Mouse (Mus musculus) CH12.LX (cell line): ENCODE measurements around the gene Ctrl. TPM values are rescaled to one million over a fixed set of nuclear protein-coding genes. Genes with fewer than 3 reads are reported as not detected.

ENCODE experiments used
- DNase-seq: peaks from one replicate; pipeline ENCODE4 v3.0.0-alpha.2; 2013; ENCODE audit errors: extremely low read depth
- H3K27ac ChIP-seq: 2 replicates; pipeline ENCODE4 v1.5.1; 2012; ENCODE audit warnings: low read depth, mild to moderate bottlenecking, control low read depth, moderate library complexity; ENCODE audit not compliant: insufficient read depth
- H3K27me3 ChIP-seq: replicated peaks from 2 replicates; pipeline ENCODE3; 2012; ENCODE audit warnings: inconsistent platforms
- H3K36me3 ChIP-seq, 2 experiments: replicated peaks in 1 of 2; 2 replicates each; pipeline versions ENCODE3 to v1.6.1; 2012; ENCODE audit warnings: inconsistent platforms in 1 of 2, low read length in 1 of 2, mild to moderate bottlenecking in 1 of 2, mixed read lengths in 1 of 2, moderate library complexity in 1 of 2; ENCODE audit not compliant: control insufficient read depth in 1 of 2, insufficient read depth in 1 of 2
- H3K4me1 ChIP-seq, 2 experiments: 2 replicates each; pipeline ENCODE4 v1.6.1; 2012; ENCODE audit warnings: inconsistent platforms in 1 of 2, moderate library complexity in 1 of 2; ENCODE audit not compliant: insufficient read depth in 2 of 2, control insufficient read depth in 1 of 2
- H3K4me2 ChIP-seq: 2 replicates; pipeline ENCODE4 v1.6.1; 2012; ENCODE audit warnings: low read depth, mild to moderate bottlenecking, control low read depth; ENCODE audit not compliant: poor library complexity, insufficient read depth, severe bottlenecking
- H3K4me3 ChIP-seq, 3 experiments: fragments of 150-350 bp in 1 of 3; sonication (generic) in 1 of 3; replicated peaks in 1 of 3; 2 replicates each; pipeline versions ENCODE3 to v1.5.1; 2011 to 2012; ENCODE audit warnings: low read depth in 2 of 3, low read length in 2 of 3, mild to moderate bottlenecking in 2 of 3, moderate library complexity in 2 of 3, control low read depth in 1 of 3, improper control_type of control experiment in 1 of 3, inconsistent platforms in 1 of 3, mixed read lengths in 1 of 3; ENCODE audit not compliant: poor library complexity in 1 of 3
- H3K79me2 ChIP-seq: replicated peaks from 2 replicates; pipeline ENCODE4 v1.6.1; 2012; ENCODE audit warnings: mild to moderate bottlenecking, moderate library complexity; ENCODE audit not compliant: control insufficient read depth, poor library complexity, insufficient read depth, severe bottlenecking; ENCODE audit errors: extremely low read depth
- H3K9ac ChIP-seq: 2 replicates; pipeline ENCODE4 v1.6.1; 2012; ENCODE audit warnings: low read depth, mild to moderate bottlenecking, control low read depth, moderate library complexity; ENCODE audit not compliant: insufficient read depth
- H3K9me3 ChIP-seq: replicated peaks from 2 replicates; pipeline ENCODE3; 2012; ENCODE audit warnings: low read length, inconsistent platforms, mixed read lengths
- CHD1 ChIP-seq: IDR thresholded peaks from 2 replicates; pipeline ENCODE4 v1.6.1; 2012; ENCODE audit warnings: low read depth, low read length, improper control_type of control experiment, inconsistent platforms
- CHD2 ChIP-seq: IDR thresholded peaks from 2 replicates; pipeline ENCODE4 v1.6.1; 2011; ENCODE audit warnings: low read length, improper control_type of control experiment
- CTCF ChIP-seq, 2 experiments: IDR thresholded peaks in 1 of 2; conservative IDR thresholded peaks in 1 of 2; 2 replicates each; pipeline ENCODE4 v1.5.1; 2011 to 2012; ENCODE audit warnings: low read depth in 2 of 2, low read length in 2 of 2, improper control_type of control experiment in 1 of 2, inconsistent platforms in 1 of 2, mild to moderate bottlenecking in 1 of 2, moderate library complexity in 1 of 2
- E2F4 ChIP-seq: IDR thresholded peaks from 2 replicates; pipeline ENCODE4 v1.6.1; 2011; ENCODE audit warnings: low read depth, low read length, improper control_type of control experiment; ENCODE audit not compliant: insufficient replicate concordance
- ELF1 ChIP-seq: IDR thresholded peaks from 2 replicates; pipeline ENCODE4 v1.6.1; 2014; ENCODE audit warnings: low read depth, mild to moderate bottlenecking, inconsistent platforms, low read length, improper control_type of control experiment
- EP300 ChIP-seq: IDR thresholded peaks from 2 replicates; pipeline ENCODE4 v1.6.1; 2011; ENCODE audit warnings: low read length, improper control_type of control experiment
- HCFC1 ChIP-seq: IDR thresholded peaks from 2 replicates; pipeline ENCODE4 v1.6.1; 2012; ENCODE audit warnings: low read depth, mild to moderate bottlenecking, inconsistent platforms, low read length, improper control_type of control experiment
- IRF4 ChIP-seq: IDR thresholded peaks from 2 replicates; pipeline ENCODE4 v1.6.1; 2014; ENCODE audit warnings: low read depth, mild to moderate bottlenecking, inconsistent platforms, low read length, improper control_type of control experiment
- KAT2A ChIP-seq: IDR thresholded peaks from 2 replicates; pipeline ENCODE4 v1.6.1; 2012; ENCODE audit warnings: low read length, improper control_type of control experiment, inconsistent platforms; ENCODE audit not compliant: insufficient replicate concordance
- MAX ChIP-seq: IDR thresholded peaks from 2 replicates; pipeline ENCODE4 v1.6.1; 2011; ENCODE audit warnings: low read length, improper control_type of control experiment
- MAZ ChIP-seq: IDR thresholded peaks from 2 replicates; pipeline ENCODE4 v1.6.1; 2012; ENCODE audit warnings: low read depth, mild to moderate bottlenecking, inconsistent platforms, low read length, improper control_type of control experiment, moderate library complexity
- MEF2A ChIP-seq: IDR thresholded peaks from 2 replicates; pipeline ENCODE4 v1.6.1; 2014; ENCODE audit warnings: low read depth, mild to moderate bottlenecking, inconsistent platforms, low read length, improper control_type of control experiment, borderline replicate concordance
- MYC ChIP-seq: IDR thresholded peaks from 2 replicates; pipeline ENCODE4 v1.6.1; 2011; ENCODE audit warnings: low read depth, mild to moderate bottlenecking, improper control_type of control experiment, low read length
- NRF1 ChIP-seq: IDR thresholded peaks from 2 replicates; pipeline ENCODE4 v1.6.1; 2014; ENCODE audit warnings: low read depth, mild to moderate bottlenecking, inconsistent platforms, low read length, improper control_type of control experiment, moderate library complexity
- POLR2AphosphoS2 ChIP-seq: IDR thresholded peaks from 2 replicates; pipeline ENCODE4 v1.6.1; 2011; ENCODE audit warnings: low read depth, low read length, improper control_type of control experiment
- RAD21 ChIP-seq: IDR thresholded peaks from 2 replicates; pipeline ENCODE4 v1.6.1; 2011; ENCODE audit warnings: low read depth, mild to moderate bottlenecking, low read length, improper control_type of control experiment, moderate library complexity
- RCOR1 ChIP-seq: conservative IDR thresholded peaks from 2 replicates; pipeline ENCODE4 v1.6.1; 2012; ENCODE audit warnings: low read depth, mild to moderate bottlenecking, inconsistent platforms, low read length, improper control_type of control experiment
- SMC3 ChIP-seq: IDR thresholded peaks from 2 replicates; pipeline ENCODE4 v1.6.1; 2011; ENCODE audit warnings: low read depth, low read length, improper control_type of control experiment
- TBP ChIP-seq: conservative IDR thresholded peaks from 2 replicates; pipeline ENCODE4 v1.6.1; 2011; ENCODE audit warnings: low read depth, low read length, improper control_type of control experiment
- TCF12 ChIP-seq: IDR thresholded peaks from 2 replicates; pipeline ENCODE4 v1.6.1; 2014; ENCODE audit warnings: low read depth, mild to moderate bottlenecking, inconsistent platforms, low read length, improper control_type of control experiment
- ZC3H11A ChIP-seq: IDR thresholded peaks from 2 replicates; pipeline ENCODE4 v1.6.1; 2012; ENCODE audit warnings: low read depth, mild to moderate bottlenecking, inconsistent platforms, low read length, improper control_type of control experiment
- ZMIZ1 ChIP-seq: IDR thresholded peaks from 2 replicates; pipeline ENCODE4 v1.6.1; 2012; ENCODE audit warnings: low read depth, mild to moderate bottlenecking, inconsistent platforms, low read length, improper control_type of control experiment
- dilution Hi-C: fragments of 300-500 bp; cut with MboI; formaldehyde crosslinking; loops from 2 replicates; pipeline ENCODE4 v1.14.3; 2020; ENCODE audit warnings: low sequenced_read_pairs; ENCODE audit not compliant: extremely low pct_unique_long_range_greater_than_20kb, extremely low pct_ligation_motif_present
- in situ Hi-C: fragments of 300-500 bp; cut with MboI; formaldehyde crosslinking; loops from 3 replicates; pipeline ENCODE4 v1.14.3; 2019; ENCODE audit warnings: low sequenced_read_pairs, low pct_ligation_motif_present, low pct_unique_long_range_greater_than_20kb, mixed read lengths
- polyA plus RNA-seq: library from polyadenylated mRNA; unstranded; fragments of >175 nt; gene quantifications from 2 replicates; pipeline ENCODE4 v1.2.1, GENCODE M21; 2012; ENCODE audit warnings: low read depth; ENCODE audit not compliant: insufficient read length
- total RNA-seq, 2 experiments: library from RNA; depleted of rRNA; stranded (reverse); fragments of 300-350 nt in 1 of 2; fragments of >200 nt in 1 of 2; gene quantifications; 2 replicates each; pipeline ENCODE4 v1.2.3; 2012 to 2014

Ctrl gene
- total and polyA plus RNA-seq, 3 experiments = 1.3 to 5.3 (median 2.0) TPM

- H3K27me3 ChIP-seq = no peaks in the 10 kb centered on the region
- H3K27ac ChIP-seq = no peak within 1 kb of the TSS
- no peaks in the 10 kb centered on the region for H3K79me2 ChIP-seq
- peaks cover 53 to 78% of the 10 kb centered on the region in 2 experiments for H3K36me3 ChIP-seq
- H3K4me1 ChIP-seq = no peaks in the 10 kb centered on the region
- no peak for TF ChIP-seq KAT2A
- no peak for TF ChIP-seq CTCF (conservative IDR thresholded peaks at IDR 0.05 in 1 of 2, IDR thresholded peaks at IDR 0.05 in 1 of 2; ENCODE audit: low read depth in 2 of 2, low read length in 2 of 2)
- TF ChIP-seq MYC = no peak
- no peak for TF ChIP-seq TBP
- no peak for TF ChIP-seq RCOR1
- TF ChIP-seq HCFC1 = no peak
- TF ChIP-seq ZMIZ1 = no peak
- H3K4me2 ChIP-seq = no peak within 1 kb of the TSS
- dilution Hi-C loops = no loop called here
- DNase-seq = peak; percentile 36
- in situ Hi-C loops = loop anchor here (5.0 kb wide), 1 partner anchor 44 kb away; the partner anchor contains the start of gene Psmb10
- no peak within 1 kb of the TSS for H3K9ac ChIP-seq
- H3K9me3 ChIP-seq = no peaks in the 10 kb centered on the region
- no peak within 1 kb of the TSS for H3K4me3 ChIP-seq
Observed at GRCm38 (mm10) chr8:105893339-105893738, 40.3 kb downstream of the Ctrl start, which contains the start of gene Nrn1l. Nrn1l (plus strand) TSS chr8:105893567.

- peak; percentile 29 for DNase-seq
- no peaks in the 10 kb centered on the region for H3K27me3 ChIP-seq
- peaks cover 62 to 87% of the 10 kb centered on the region in 2 experiments for H3K36me3 ChIP-seq
- no peak for TF ChIP-seq ZMIZ1
- TF ChIP-seq EP300 = no peak
- TF ChIP-seq TCF12 = no peak
- no peak for TF ChIP-seq MAZ
- TF ChIP-seq SMC3 = peak; percentile 59
- TF ChIP-seq MEF2A = no peak
- no peak for TF ChIP-seq POLR2AphosphoS2
- TF ChIP-seq MAX = no peak
- TF ChIP-seq CTCF (conservative IDR thresholded peaks at IDR 0.05 in 1 of 2, IDR thresholded peaks at IDR 0.05 in 1 of 2; ENCODE audit: low read depth in 2 of 2, low read length in 2 of 2) = peak; percentile 34 to 63; a peak in 3 of 4 replicates
- no peak for TF ChIP-seq HCFC1
- TF ChIP-seq IRF4 = no peak
- no peak for TF ChIP-seq E2F4
- no peak for TF ChIP-seq NRF1
- TF ChIP-seq RCOR1 = no peak
- peak; percentile 41 for TF ChIP-seq RAD21
- TF ChIP-seq ELF1 = no peak
- TF ChIP-seq CHD2 = no peak
- TF ChIP-seq CHD1 = no peak
- no peak for TF ChIP-seq ZC3H11A
- no peak overlapping the region for H3K9ac ChIP-seq
- in situ Hi-C loops = loop anchor here (5.0 kb wide), 1 partner anchor 45 kb away; the partner anchor contains the start of gene Psmb10
- no peaks in the 10 kb centered on the region for H3K79me2 ChIP-seq
- no peak overlapping the region for H3K27ac ChIP-seq
- dilution Hi-C loops = no loop called here
- H3K4me2 ChIP-seq = no peak overlapping the region
- no peak overlapping the region for H3K4me3 ChIP-seq
- no peaks in the 10 kb centered on the region for H3K4me1 ChIP-seq
- H3K9me3 ChIP-seq = no peaks in the 10 kb centered on the region
Observed at GRCm38 (mm10) chr8:105892432-105892831, 41.2 kb downstream of the Ctrl start.
